Mouse (Mus musculus): ENCODE results near the gene Sorcs3. TPM values are rescaled to one million over a fixed set of nuclear protein-coding genes. Genes with fewer than 3 reads are reported as not detected.

Gene Sorcs3
- polyA plus RNA-seq, 1 experiment from 2014 or later, result 0.76 TPM

DNA sequence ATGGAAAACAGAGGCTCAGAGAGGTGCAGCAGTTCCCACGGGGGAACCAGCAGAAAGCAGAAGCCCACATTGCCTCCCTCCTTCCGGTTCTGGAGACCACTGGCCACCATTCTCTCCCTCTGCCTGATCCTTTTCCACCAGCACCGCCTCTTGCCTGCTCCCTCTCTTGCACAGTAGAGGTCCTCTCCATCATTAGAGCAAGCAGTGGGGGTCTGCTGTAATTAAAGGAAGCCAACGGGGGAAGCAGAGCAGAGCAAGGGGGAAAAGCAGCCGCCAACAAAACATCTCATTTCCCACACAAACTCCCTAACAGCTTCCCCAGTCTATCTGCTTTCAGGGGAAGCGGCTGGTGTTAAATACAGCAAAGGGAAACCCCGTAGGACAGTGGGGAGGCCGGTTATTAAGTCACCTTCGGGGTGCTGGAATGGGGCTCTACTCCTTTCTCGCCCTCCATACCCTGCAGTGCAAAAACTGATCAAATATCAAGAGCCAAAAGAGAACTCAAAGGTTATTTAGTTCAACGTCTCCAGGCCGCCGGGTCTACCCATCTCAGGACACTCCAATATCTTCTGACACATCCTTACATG, 32.1 kb downstream of the Sorcs3 start:
- Histone ChIP-seq H3K4me1 (peaks cover 23% of the 10 kb centered on the region), H3K27me3 (replicated peaks; ENCODE audit: low read depth, poor library complexity, severe bottlenecking) (no peaks in the 10 kb centered on the region; the same call in 1 of the 2 replicates), H3K36me3 (replicated peaks) (no peaks in the 10 kb centered on the region), H3K9me3 (no peaks in the 10 kb centered on the region), H3K4me3 (no peak overlapping the region), H3K27ac (replicated peaks) (no peak overlapping the region)
- 27% methylated on average over 13 of the region's 13 CpGs for WGBS
- DNase-seq (ENCODE audit: low spot score), result no peak

- WGBS, result 66% methylated on average over 9 of the region's 9 CpGs
- Histone ChIP-seq H3K4me3 (no peak overlapping the region), H3K36me3 (replicated peaks) (no peaks in the 10 kb centered on the region)
Measured at GRCm38 (mm10) chr19:48238391-48238790, 32.6 kb downstream of the Sorcs3 start.

GRCm38 (mm10) chr19:48240960-48241359, 35.1 kb downstream of the Sorcs3 start:
- 61% methylated on average over 2 of the region's 2 CpGs for WGBS
- no peaks in the 10 kb centered on the region for H3K36me3 ChIP-seq (replicated peaks)
- H3K4me1 ChIP-seq, result peaks cover 23% of the 10 kb centered on the region
- no peaks in the 10 kb centered on the region; the same call in 1 of the 2 replicates for H3K27me3 ChIP-seq (replicated peaks; ENCODE audit: low read depth, poor library complexity, severe bottlenecking)
- no peak for DNase-seq (ENCODE audit: low spot score)
- no peaks in the 10 kb centered on the region for H3K9me3 ChIP-seq
- H3K27ac ChIP-seq (replicated peaks), result no peak overlapping the region
- no peak overlapping the region for H3K4me3 ChIP-seq

More at GRCm38 (mm10) chr19:48238391-48238790, 32.6 kb downstream of the Sorcs3 start:
- Histone ChIP-seq H3K4me1 (peaks cover 23% of the 10 kb centered on the region), H3K27ac (replicated peaks) (no peak overlapping the region), H3K9me3 (no peaks in the 10 kb centered on the region), H3K27me3 (replicated peaks; ENCODE audit: low read depth, poor library complexity, severe bottlenecking) (no peaks in the 10 kb centered on the region; the same call in 1 of the 2 replicates)
- no peak for DNase-seq (ENCODE audit: low spot score)

DNA sequence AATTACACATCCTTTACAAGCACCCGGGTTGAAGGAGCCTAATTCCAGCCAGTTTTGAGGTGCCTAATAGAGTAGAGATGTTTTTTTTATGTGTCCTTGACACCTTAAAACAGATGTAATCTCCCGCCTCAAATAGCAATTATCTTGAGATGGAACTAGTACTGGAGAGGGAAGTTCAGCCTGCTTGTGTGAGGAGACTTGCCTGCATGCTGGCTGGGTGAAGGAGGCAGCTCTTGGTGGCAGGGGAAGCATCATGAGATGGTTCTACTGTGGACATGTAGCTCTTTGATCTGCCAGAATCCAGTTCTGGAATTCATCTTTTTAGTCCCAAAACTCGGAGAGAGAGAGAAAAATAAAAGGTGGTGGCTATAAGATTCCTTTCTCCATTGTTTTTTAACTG, 38.2 kb downstream of the Sorcs3 start:
- H3K27me3 ChIP-seq (replicated peaks; ENCODE audit: low read depth, poor library complexity, severe bottlenecking), result no peaks in the 10 kb centered on the region; the same call in 1 of the 2 replicates
- no peak overlapping the region for H3K27ac ChIP-seq (replicated peaks)
- H3K4me3 ChIP-seq, result no peak overlapping the region
- DNase-seq (ENCODE audit: low spot score), result no peak
- no peaks in the 10 kb centered on the region for H3K36me3 ChIP-seq (replicated peaks)
- no peaks in the 10 kb centered on the region for H3K9me3 ChIP-seq
- H3K4me1 ChIP-seq, result peaks cover 12% of the 10 kb centered on the region
- WGBS, result 77% methylated on average over 3 of the region's 3 CpGs

DNA sequence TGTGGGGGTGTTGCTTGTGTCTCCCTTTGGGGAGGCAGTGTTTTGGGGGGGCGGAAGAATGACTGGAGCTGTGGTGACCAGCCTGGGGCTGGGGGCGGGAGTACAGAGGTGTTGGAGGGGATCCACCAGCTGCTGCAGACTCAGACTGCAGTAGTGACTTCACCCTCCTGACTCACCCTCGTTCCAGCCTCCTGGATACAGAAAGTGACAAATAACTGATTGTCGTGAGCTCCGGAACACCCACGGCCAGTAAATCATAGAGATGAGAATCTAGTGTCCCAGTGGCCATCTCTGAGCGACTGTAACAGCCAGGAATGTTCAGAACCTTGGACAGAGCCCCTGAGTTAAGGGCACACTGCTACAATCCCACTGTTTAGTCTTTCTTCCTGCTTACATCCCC, 53.4 kb downstream of the Sorcs3 start:
- H3K4me1 ChIP-seq, result no peaks in the 10 kb centered on the region
- no peak overlapping the region for H3K27ac ChIP-seq (replicated peaks)
- H3K36me3 ChIP-seq (replicated peaks), result no peaks in the 10 kb centered on the region
- no peak overlapping the region for H3K4me3 ChIP-seq
- 72% methylated on average over 7 of the region's 7 CpGs for WGBS
- H3K9me3 ChIP-seq, result no peaks in the 10 kb centered on the region
- DNase-seq (ENCODE audit: low spot score), result peak; percentile 32
- no peaks in the 10 kb centered on the region for H3K27me3 ChIP-seq (replicated peaks; ENCODE audit: low read depth, poor library complexity, severe bottlenecking)

GRCm38 (mm10) chr19:48260671-48261070, 54.8 kb downstream of the Sorcs3 start:
- Histone ChIP-seq H3K9me3 (no peaks in the 10 kb centered on the region), H3K27ac (replicated peaks) (no peak overlapping the region), H3K36me3 (replicated peaks) (no peaks in the 10 kb centered on the region), H3K4me1 (no peaks in the 10 kb centered on the region), H3K4me3 (no peak overlapping the region), H3K27me3 (replicated peaks; ENCODE audit: low read depth, poor library complexity, severe bottlenecking) (no peaks in the 10 kb centered on the region)
- 89% methylated on average over 8 of the region's 8 CpGs for WGBS
- no peak for DNase-seq (ENCODE audit: low spot score)

GRCm38 (mm10) chr19:48263750-48264149, 57.9 kb downstream of the Sorcs3 start:
- Histone ChIP-seq H3K36me3 (replicated peaks) (no peaks in the 10 kb centered on the region), H3K27me3 (replicated peaks; ENCODE audit: low read depth, poor library complexity, severe bottlenecking) (no peaks in the 10 kb centered on the region), H3K4me3 (no peak overlapping the region), H3K4me1 (no peaks in the 10 kb centered on the region), H3K27ac (replicated peaks) (no peak overlapping the region), H3K9me3 (no peaks in the 10 kb centered on the region)
- no peak for DNase-seq (ENCODE audit: low spot score)
- WGBS, result 77% methylated on average over 5 of the region's 5 CpGs

DNA sequence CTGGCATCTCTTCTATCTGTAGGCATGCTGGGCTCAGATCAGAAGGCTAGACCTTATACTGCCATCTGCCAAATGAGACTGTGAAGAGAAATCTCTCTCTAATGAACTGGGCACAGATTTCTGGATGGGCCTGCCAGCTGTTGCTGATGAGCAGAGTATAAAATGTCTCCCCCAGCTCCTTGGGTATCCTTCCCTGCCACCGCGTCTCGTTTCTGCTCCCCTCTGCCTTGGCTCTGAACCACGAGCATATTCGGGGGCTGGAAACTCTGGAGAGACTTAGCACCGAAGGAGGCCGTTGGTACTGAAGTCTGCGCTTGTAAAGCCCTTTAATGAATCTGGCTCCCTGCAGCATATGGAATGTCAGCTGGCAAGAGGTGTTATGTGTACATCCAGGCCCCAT, 74.4 kb downstream of the Sorcs3 start:
- WGBS, result 74% methylated on average over 8 of the region's 8 CpGs
- Histone ChIP-seq H3K27me3 (replicated peaks; ENCODE audit: low read depth, poor library complexity, severe bottlenecking) (no peaks in the 10 kb centered on the region), H3K4me3 (no peak overlapping the region), H3K4me1 (peaks cover 10% of the 10 kb centered on the region), H3K36me3 (replicated peaks) (no peaks in the 10 kb centered on the region), H3K9me3 (no peaks in the 10 kb centered on the region), H3K27ac (replicated peaks) (no peak overlapping the region)
- DNase-seq (ENCODE audit: low spot score), result no peak

GRCm38 (mm10) chr19:48282250-48282649, 76.4 kb downstream of the Sorcs3 start:
- Histone ChIP-seq H3K4me1 (peaks cover 10% of the 10 kb centered on the region), H3K4me3 (no peak overlapping the region), H3K27me3 (replicated peaks; ENCODE audit: low read depth, poor library complexity, severe bottlenecking) (no peaks in the 10 kb centered on the region), H3K9me3 (no peaks in the 10 kb centered on the region), H3K36me3 (replicated peaks) (no peaks in the 10 kb centered on the region), H3K27ac (replicated peaks) (no peak overlapping the region)
- no peak for DNase-seq (ENCODE audit: low spot score)
- 76% methylated on average over 6 of the region's 6 CpGs for WGBS

- Histone ChIP-seq H3K4me1 (peaks cover 10% of the 10 kb centered on the region), H3K4me3 (no peak overlapping the region), H3K27me3 (replicated peaks; ENCODE audit: low read depth, poor library complexity, severe bottlenecking) (no peaks in the 10 kb centered on the region), H3K36me3 (replicated peaks) (no peaks in the 10 kb centered on the region), H3K9me3 (no peaks in the 10 kb centered on the region), H3K27ac (replicated peaks) (peak overlapping the region; percentile 6; the same call in 1 of the 2 replicates)
- 39% methylated on average over 4 of the region's 4 CpGs for WGBS
- DNase-seq (ENCODE audit: low spot score), result no peak
Measured at GRCm38 (mm10) chr19:48283217-48283616, 77.4 kb downstream of the Sorcs3 start.

- 79% methylated on average over 10 of the region's 10 CpGs for WGBS
- DNase-seq (ENCODE audit: low spot score), result no peak
Measured at GRCm38 (mm10) chr19:48285602-48286225, 79.9 kb downstream of the Sorcs3 start.

DNA sequence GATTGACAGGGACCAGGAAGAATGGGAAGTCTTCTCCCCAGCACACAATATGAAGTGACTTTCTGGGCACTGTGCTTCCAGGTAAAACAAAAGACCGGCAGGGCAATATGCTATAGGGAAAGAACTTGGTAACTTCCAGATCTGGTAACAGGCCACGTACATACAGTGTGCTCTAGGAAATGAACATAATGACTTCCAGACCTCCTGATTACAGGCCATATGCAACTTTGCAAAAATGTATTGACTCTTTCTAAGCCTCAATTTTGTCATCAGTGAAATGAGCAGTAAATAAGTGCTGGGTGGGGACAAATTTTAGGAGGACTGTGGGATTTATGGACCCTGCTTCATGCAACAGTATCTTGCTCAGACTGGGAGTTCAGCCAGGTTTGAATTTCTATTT, 88.4 kb downstream of the Sorcs3 start:
- no peaks in the 10 kb centered on the region for H3K9me3 ChIP-seq
- no peaks in the 10 kb centered on the region for H3K36me3 ChIP-seq (replicated peaks)
- no peak for DNase-seq (ENCODE audit: low spot score)
- 0 out of 2 replicates have a peak, but pooled peaks cover 7% of the 10 kb centered on the region for H3K4me1 ChIP-seq
- no peak overlapping the region for H3K4me3 ChIP-seq
- no peak overlapping the region for H3K27ac ChIP-seq (replicated peaks)
- 57% methylated on average over 2 of the region's 2 CpGs for WGBS
- H3K27me3 ChIP-seq (replicated peaks; ENCODE audit: low read depth, poor library complexity, severe bottlenecking), result no peaks in the 10 kb centered on the region

More at GRCm38 (mm10) chr19:48285602-48286225, 79.9 kb downstream of the Sorcs3 start:
- Histone ChIP-seq H3K4me1 (peaks cover 10% of the 10 kb centered on the region), H3K4me3 (no peak overlapping the region), H3K9me3 (no peaks in the 10 kb centered on the region), H3K36me3 (replicated peaks) (no peaks in the 10 kb centered on the region), H3K27ac (replicated peaks) (no peak overlapping the region), H3K27me3 (replicated peaks; ENCODE audit: low read depth, poor library complexity, severe bottlenecking) (no peaks in the 10 kb centered on the region)

GRCm38 (mm10) chr19:48298384-48298783, 92.6 kb downstream of the Sorcs3 start:
- 82% methylated on average over 2 of the region's 2 CpGs for WGBS
- Histone ChIP-seq H3K4me3 (no peak overlapping the region), H3K27ac (replicated peaks) (no peak overlapping the region)

More at GRCm38 (mm10) chr19:48298384-48298783, 92.6 kb downstream of the Sorcs3 start:
- DNase-seq (ENCODE audit: low spot score), result no peak
- no peaks in the 10 kb centered on the region for H3K9me3 ChIP-seq
- no peaks in the 10 kb centered on the region for H3K36me3 ChIP-seq (replicated peaks)
- H3K4me1 ChIP-seq, result peaks cover 21% of the 10 kb centered on the region
- H3K27me3 ChIP-seq (replicated peaks; ENCODE audit: low read depth, poor library complexity, severe bottlenecking), result no peaks in the 10 kb centered on the region
